In genomic region chr6:108074624-108075023, GRCm38 (mm10) we compare ENCODE assay signal across 31 mouse cellular contexts. TPM values are rescaled to one million over a fixed set of nuclear protein-coding genes. Genes with fewer than 3 reads are reported as not detected.
DNase-seq lines count a peak whose midpoint lies in the region; ATAC-seq and TF ChIP-seq lines count a peak whose summit lies in the region.
"Had no signal": no experiment of that assay in that cellular context is flagged by ENCODE, and none has a peak within 500 bp of the region (broad histone marks: within the 10 kb centered on the region; RNA-seq: fewer than 3 reads in every experiment).

No protein-coding gene starts in this region.

- no peak for TF ChIP-seq POLR2A in kidney, adult 2 months (IDR thresholded peaks at IDR 0.05; ENCODE audit: low read depth, low read length)

- H3K36me3 ChIP-seq in kidney, adult 2 months (ENCODE audit: control insufficient read depth, insufficient read depth, low read length), result no peaks in the 10 kb centered on the region; the same call in none of the 2 replicates
- H3K36me3 ChIP-seq: liver, embryonic 15.5 days had no signal

- peaks cover 7% of the 10 kb centered on the region; the same call in 1 of the 2 replicates for H3K4me1 ChIP-seq in kidney, adult 2 months (ENCODE audit: control insufficient read depth, insufficient read depth, low read length)
- H3K4me1 ChIP-seq: embryonic facial prominence, embryonic 10.5 days; forebrain, embryonic 10.5 days; heart, embryonic 15.5 days; limb, embryonic 10.5 days; liver, embryonic 15.5 days; midbrain, embryonic 10.5 days; neural tube, embryonic 13.5 days had no signal

- no peak for ATAC-seq in erythroblast, adult 5-6 weeks (replicated peaks; ENCODE audit: low FRiP score, poor library complexity, severe bottlenecking)
- ATAC-seq: forebrain, embryonic 16.5 days; inflammation-experienced regulatory T-cells, adult 6 months; midbrain, embryonic 16.5 days; Patski had no signal

- TF ChIP-seq CTCF in kidney, adult 2 months (conservative IDR thresholded peaks at IDR 0.05; ENCODE audit: insufficient read depth, insufficient read length, low read depth, low read length), result no peak

- intact Hi-C loops in left cerebral cortex, postnatal 4 days (cut with DNase I), result no loop called here

- H3K27me3 ChIP-seq in kidney, adult 2 months (replicated peaks; ENCODE audit: control insufficient read depth, insufficient read depth, low read length), result no peaks in the 10 kb centered on the region
- H3K27me3 ChIP-seq: CH12.LX; heart, embryonic 15.5 days; liver, embryonic 15.5 days; neural tube, embryonic 13.5 days; Patski had no signal

- DNase-seq in kidney, adult 2 months, result peak; percentile 65
- DNase-seq in kidney, postnatal 4 days, result no peak
- DNase-seq in left cerebral cortex, adult 18-20 months (ENCODE audit: low spot score in 2 of 2), result peak; percentile 58 to 69
- no peak for DNase-seq in left cerebral cortex, postnatal 4 days
- peak; percentile 16 for DNase-seq in 3134 (ENCODE audit: extremely low read depth, insufficient read length, low spot score)
- DNase-seq in left cerebral cortex, adult 8-10 months (ENCODE audit: low spot score in 2 of 2), result peak; percentile 31 to 73
- DNase-seq in lung, adult 18-20 months, result no peak
- DNase-seq: adrenal gland, postnatal 36 days; B cell, adult 2 months; cerebellum, adult 11 months; cerebellum, postnatal 10 days; heart, postnatal 4 days; liver; lung, postnatal 4 days; thymus, adult 2 months; thymus, postnatal 4 days had no signal

- WGBS in kidney, adult 2 months, result 76% methylated on average over 10 of the region's 10 CpGs

- no peak overlapping the region for H3K4me3 ChIP-seq in kidney, adult 2 months (ENCODE audit: insufficient read depth, low read depth, low read length)
- H3K4me3 ChIP-seq: embryonic facial prominence, embryonic 10.5 days; forebrain, embryonic 10.5 days; heart, embryonic 15.5 days; limb, embryonic 10.5 days; liver, embryonic 15.5 days; midbrain, embryonic 10.5 days; myocyte; neural tube, embryonic 13.5 days had no signal

- no peak overlapping the region for H3K27ac ChIP-seq in kidney, adult 2 months (ENCODE audit: insufficient read depth, low read depth, low read length)
- H3K27ac ChIP-seq: embryonic facial prominence, embryonic 10.5 days; forebrain, embryonic 10.5 days; heart, embryonic 15.5 days; hindbrain, embryonic 14.5 days; limb, embryonic 10.5 days; liver, embryonic 15.5 days; midbrain, embryonic 10.5 days; neural tube, embryonic 13.5 days had no signal

RNA-seq across cellular contexts. Expression of gene Setmar, which starts 9.8 kb away (rescaled TPM):
- polyA plus RNA-seq in kidney, adult 2 months (2012; rRNA removed), result 3.6 and 3.7 TPM in 2 replicates
- 10 to 100 TPM in 1 of 2 experiments, 1 to 10 TPM in 1; 9.5 to 10.4 TPM for total RNA-seq in left cerebral cortex, adult 18-20 months (2021)
- 1 to 10 TPM; 5.0 to 6.4 TPM for total RNA-seq in left cerebral cortex, postnatal 4 days (2021)
- 10 to 100 TPM; 10.2 to 11.6 (median 10.5) TPM for total RNA-seq in left cerebral cortex, adult 8-10 months (2022)
- total RNA-seq in erythroblast, adult 5-6 weeks (2015; ENCODE audit: low replicate concordance), result 1.9 TPM in 1 of 2 replicates, not detected in the other
- 0.94 TPM in 1 of 2 replicates, not detected in the other for total RNA-seq in erythroblast, adult 5-6 weeks (2017; ENCODE audit: low replicate concordance)

Comparison
In these comparisons a context has a peak if more than half of its experiments do, and no peak if none do; other contexts are left out.
1. DNase-seq: peak in kidney, adult 2 months (single experiment), left cerebral cortex, adult 18-20 months (2 of 2), 3134 (single experiment) and left cerebral cortex, adult 8-10 months (2 of 2); none in kidney, postnatal 4 days (0 of 2), left cerebral cortex, postnatal 4 days (single experiment) and lung, adult 18-20 months (0 of 2).